Mouse (Mus musculus) hindbrain, embryonic 13.5 days (tissue): ENCODE results near the gene Iqschfp. TPM values are rescaled to one million over a fixed set of nuclear protein-coding genes. Genes with fewer than 3 reads are reported as not detected.
A peak's percentile ranks its signal among the peaks of the same experiment; 100 is the strongest.

Experiments
- ATAC-seq: fragments of 200-750 bp; cut with Nextera tagmentation; 2 replicates; pipeline ENCODE4 v1.8.0; 2017; ENCODE audit warnings: moderate TSS enrichment; ENCODE audit not compliant: low FRiP score
- H3K27ac ChIP-seq: fragments of 300-500 bp; sonication (generic); 2 replicates; pipeline ENCODE4 v1.5.1; 2015; ENCODE audit warnings: inconsistent platforms, mild to moderate bottlenecking, moderate library complexity
- H3K27me3 ChIP-seq: fragments of 300-500 bp; sonication (generic); 2 replicates; pipeline ENCODE4 v1.6.1; 2015; ENCODE audit warnings: mild to moderate bottlenecking, inconsistent platforms
- H3K36me3 ChIP-seq: fragments of 300-500 bp; sonication (generic); 2 replicates; pipeline ENCODE4 v1.6.1; 2015; ENCODE audit warnings: mild to moderate bottlenecking, inconsistent platforms
- H3K4me1 ChIP-seq: fragments of 300-500 bp; sonication (generic); replicated peaks from 2 replicates; pipeline ENCODE4 v1.6.1; 2015; ENCODE audit warnings: inconsistent platforms
- H3K4me2 ChIP-seq: fragments of 300-500 bp; sonication (generic); 2 replicates; pipeline ENCODE4 v1.6.1; 2015; ENCODE audit warnings: inconsistent platforms, mild to moderate bottlenecking, moderate library complexity
- H3K4me3 ChIP-seq: fragments of 300-500 bp; sonication (generic); 2 replicates; pipeline ENCODE4 v1.5.1; 2015; ENCODE audit warnings: mild to moderate bottlenecking, inconsistent platforms
- H3K9ac ChIP-seq: fragments of 300-500 bp; sonication (generic); 2 replicates; pipeline ENCODE4 v1.6.1; 2015; ENCODE audit warnings: mild to moderate bottlenecking, inconsistent platforms
- H3K9me3 ChIP-seq: fragments of 300-500 bp; sonication (generic); 2 replicates; pipeline ENCODE4 v1.6.1; 2016; ENCODE audit warnings: inconsistent platforms
- WGBS: fragments of 180-500 bp; shearing (Covaris S2); methylation state at CpG from one replicate; pipeline ENCODE4 v1.1.7; 2015; 5-methylcytosine and 5-hydroxymethylcytosine counted together
- polyA plus RNA-seq: library from polyadenylated mRNA; unstranded; fragments of >200 nt; fragmentation: Nextera tagmentation; extraction: Ambion mirVana; gene quantifications from 2 replicates; pipeline ENCODE4 v1.2.1, GENCODE M21; 2015

Iqschfp gene
- polyA plus RNA-seq, 1 experiment from 2014 or later, result 3.4 TPM

GRCm38 (mm10) chr3:68495736-68496242 lies 603.8 kb downstream of the Iqschfp start:
- ATAC-seq, result 0 out of 2 replicates have a peak, but pooled peaks have one; percentile 1
- peak overlapping the region; percentile 86 for H3K27ac ChIP-seq

GRCm38 (mm10) chr3:68496513-68496912 lies 604.5 kb downstream of the Iqschfp start:
- 55% methylated on average over 6 of the region's 6 CpGs for WGBS
- H3K4me3 ChIP-seq, result peak overlapping the region; percentile 72
- H3K27ac ChIP-seq, result no peak overlapping the region
- H3K27me3 ChIP-seq, result peaks cover 11% of the 10 kb centered on the region; the same call in 1 of the 2 replicates
- peak overlapping the region; percentile 55; the same call in 1 of the 2 replicates for H3K9ac ChIP-seq
- H3K9me3 ChIP-seq, result no peaks in the 10 kb centered on the region
- no peak for ATAC-seq
- H3K4me2 ChIP-seq, result peak overlapping the region; percentile 91
- H3K4me1 ChIP-seq, result peaks cover 39% of the 10 kb centered on the region
- no peaks in the 10 kb centered on the region for H3K36me3 ChIP-seq

More at GRCm38 (mm10) chr3:68495736-68496242, 603.8 kb downstream of the Iqschfp start:
- Histone ChIP-seq H3K9me3 (no peaks in the 10 kb centered on the region), H3K4me1 (peaks cover 39% of the 10 kb centered on the region), H3K4me3 (peak overlapping the region; percentile 72), H3K4me2 (peak overlapping the region; percentile 91), H3K36me3 (no peaks in the 10 kb centered on the region), H3K9ac (peak overlapping the region; percentile 88), H3K27me3 (peaks cover 11% of the 10 kb centered on the region; the same call in 1 of the 2 replicates)
- WGBS, result under 1% methylated on average over 9 of the region's 9 CpGs

GRCm38 (mm10) chr3:68499532-68500152 lies 607.6 kb downstream of the Iqschfp start:
- H3K27ac ChIP-seq, result no peak overlapping the region
- WGBS, result 91% methylated on average over 6 of the region's 6 CpGs
- no peak overlapping the region for H3K9ac ChIP-seq
- H3K4me1 ChIP-seq, result peaks cover 25% of the 10 kb centered on the region
- H3K27me3 ChIP-seq, result no peaks in the 10 kb centered on the region
- H3K9me3 ChIP-seq, result no peaks in the 10 kb centered on the region
- no peaks in the 10 kb centered on the region for H3K36me3 ChIP-seq
- no peak for ATAC-seq
- no peak overlapping the region for H3K4me2 ChIP-seq
- H3K4me3 ChIP-seq, result no peak overlapping the region

- ATAC-seq, result no peak
- no peaks in the 10 kb centered on the region for H3K9me3 ChIP-seq
- no peak overlapping the region for H3K27ac ChIP-seq
- no peak overlapping the region for H3K4me2 ChIP-seq
- H3K36me3 ChIP-seq, result no peaks in the 10 kb centered on the region
- H3K4me1 ChIP-seq, result peaks cover 15% of the 10 kb centered on the region
- no peaks in the 10 kb centered on the region for H3K27me3 ChIP-seq
- H3K9ac ChIP-seq, result no peak overlapping the region
- WGBS, result 91% methylated on average over 3 of the region's 3 CpGs
- H3K4me3 ChIP-seq, result no peak overlapping the region
Measured at GRCm38 (mm10) chr3:68504838-68505237, 612.8 kb downstream of the Iqschfp start.

GRCm38 (mm10) chr3:68506769-68507318 lies 614.8 kb downstream of the Iqschfp start:
- WGBS, result 76% methylated on average over 7 of the region's 7 CpGs
- H3K4me2 ChIP-seq, result no peak overlapping the region
- H3K4me1 ChIP-seq, result peaks cover 15% of the 10 kb centered on the region
- no peak overlapping the region for H3K27ac ChIP-seq
- no peak overlapping the region for H3K4me3 ChIP-seq
- H3K9me3 ChIP-seq, result no peaks in the 10 kb centered on the region
- H3K36me3 ChIP-seq, result no peaks in the 10 kb centered on the region
- H3K9ac ChIP-seq, result no peak overlapping the region
- H3K27me3 ChIP-seq, result no peaks in the 10 kb centered on the region
- no peak for ATAC-seq

GRCm38 (mm10) chr3:68508629-68509028 lies 616.6 kb downstream of the Iqschfp start:
- Histone ChIP-seq H3K9ac (no peak overlapping the region), H3K27ac (peak overlapping the region; percentile 40; the same call in 1 of the 2 replicates), H3K9me3 (no peaks in the 10 kb centered on the region), H3K36me3 (no peaks in the 10 kb centered on the region), H3K4me3 (no peak overlapping the region), H3K4me2 (no peak overlapping the region), H3K27me3 (no peaks in the 10 kb centered on the region), H3K4me1 (peaks cover 28% of the 10 kb centered on the region)
- WGBS, result 59% methylated on average over 6 of the region's 6 CpGs
- ATAC-seq, result no peak

- Histone ChIP-seq H3K4me3 (no peak overlapping the region), H3K9me3 (no peaks in the 10 kb centered on the region), H3K27me3 (no peaks in the 10 kb centered on the region), H3K36me3 (no peaks in the 10 kb centered on the region), H3K27ac (no peak overlapping the region), H3K4me1 (peaks cover 41% of the 10 kb centered on the region), H3K4me2 (no peak overlapping the region), H3K9ac (no peak overlapping the region)
- ATAC-seq, result no peak
- WGBS, result 83% methylated on average over 5 of the region's 5 CpGs
Measured at GRCm38 (mm10) chr3:68510872-68511271, 618.8 kb downstream of the Iqschfp start.

GRCm38 (mm10) chr3:68511744-68512143 lies 619.7 kb downstream of the Iqschfp start:
- Histone ChIP-seq H3K36me3 (no peaks in the 10 kb centered on the region), H3K4me2 (no peak overlapping the region), H3K4me3 (no peak overlapping the region), H3K9ac (no peak overlapping the region), H3K4me1 (peaks cover 44% of the 10 kb centered on the region), H3K9me3 (no peaks in the 10 kb centered on the region), H3K27ac (no peak overlapping the region), H3K27me3 (no peaks in the 10 kb centered on the region)
- WGBS, result 84% methylated on average over 4 of the region's 4 CpGs
- no peak for ATAC-seq

- Histone ChIP-seq H3K27ac (no peak overlapping the region), H3K4me2 (no peak overlapping the region), H3K27me3 (no peaks in the 10 kb centered on the region), H3K4me1 (peaks cover 40% of the 10 kb centered on the region), H3K9me3 (no peaks in the 10 kb centered on the region), H3K9ac (no peak overlapping the region), H3K4me3 (no peak overlapping the region), H3K36me3 (no peaks in the 10 kb centered on the region)
- 78% methylated on average over 11 of the region's 11 CpGs for WGBS
- ATAC-seq, result no peak
Measured at GRCm38 (mm10) chr3:68512327-68512726, 620.3 kb downstream of the Iqschfp start.

GRCm38 (mm10) chr3:68513340-68514119 lies 621.5 kb downstream of the Iqschfp start:
- no peak overlapping the region for H3K9ac ChIP-seq
- no peaks in the 10 kb centered on the region for H3K27me3 ChIP-seq
- ATAC-seq, result peak; percentile 68
- 39% methylated on average over 7 of the region's 7 CpGs for WGBS
- H3K4me2 ChIP-seq, result no peak overlapping the region
- no peaks in the 10 kb centered on the region for H3K36me3 ChIP-seq
- no peaks in the 10 kb centered on the region for H3K9me3 ChIP-seq
- peaks cover 38% of the 10 kb centered on the region for H3K4me1 ChIP-seq
- H3K27ac ChIP-seq, result peak overlapping the region; percentile 35; the same call in 1 of the 2 replicates
- no peak overlapping the region for H3K4me3 ChIP-seq

- Histone ChIP-seq H3K4me1 (peaks cover 32% of the 10 kb centered on the region), H3K9ac (no peak overlapping the region), H3K36me3 (no peaks in the 10 kb centered on the region), H3K27me3 (no peaks in the 10 kb centered on the region), H3K9me3 (no peaks in the 10 kb centered on the region), H3K4me3 (no peak overlapping the region), H3K4me2 (no peak overlapping the region), H3K27ac (0 out of 2 replicates have a peak overlapping the region, but pooled peaks have one; percentile 35)
- WGBS, result 32% methylated on average over 3 of the region's 3 CpGs
- ATAC-seq, result 0 out of 2 replicates have a peak, but pooled peaks have one; percentile 25
Measured at GRCm38 (mm10) chr3:68514120-68514497, 622.1 kb downstream of the Iqschfp start.

GRCm38 (mm10) chr3:68514717-68515116 lies 622.7 kb downstream of the Iqschfp start:
- 80% methylated on average over 3 of the region's 3 CpGs for WGBS

More at GRCm38 (mm10) chr3:68514717-68515116, 622.7 kb downstream of the Iqschfp start:
- Histone ChIP-seq H3K27ac (no peak overlapping the region), H3K4me3 (no peak overlapping the region), H3K4me1 (peaks cover 30% of the 10 kb centered on the region), H3K27me3 (no peaks in the 10 kb centered on the region), H3K9ac (no peak overlapping the region), H3K4me2 (no peak overlapping the region), H3K9me3 (no peaks in the 10 kb centered on the region), H3K36me3 (no peaks in the 10 kb centered on the region)
- ATAC-seq, result no peak
